Mouse (Mus musculus): ENCODE measurements at regions not wholly inside any gene's neighbourhood (a gene's known extent, or its start where the extent isn't known, plus 50 kb on each side); places are given as distances from the start of the nearest gene placed in this dataset.

- no peak overlapping the region for H3K27ac ChIP-seq (ENCODE audit: low read depth, low read length)
- no peak for DNase-seq (ENCODE audit: low spot score)
- WGBS, result 96% methylated on average over 1 of the region's 1 CpGs
Measured at GRCm38 (mm10) chr8:126525575-126525974, 50.7 kb upstream of the Tarbp1 start.

More at GRCm38 (mm10) chr8:126525575-126525974, 50.7 kb upstream of the Tarbp1 start:
- Histone ChIP-seq H3K27me3 (replicated peaks; ENCODE audit: control insufficient read depth, insufficient read depth, low read length) (no peaks in the 10 kb centered on the region), H3K36me3 (ENCODE audit: control insufficient read depth, insufficient read depth, low read length) (no peaks in the 10 kb centered on the region), H3K4me2 (ENCODE audit: low read length) (no peak overlapping the region), H3K9me3 (replicated peaks; ENCODE audit: control insufficient read depth, low read length) (no peaks in the 10 kb centered on the region), H3K4me3 (ENCODE audit: low read depth, low read length) (no peak overlapping the region), H3K9ac (ENCODE audit: low read length) (no peak overlapping the region), H3K4me1 (ENCODE audit: control insufficient read depth, insufficient read depth, low read length) (peaks cover 8% of the 10 kb centered on the region; the same call in 1 of the 2 replicates)
- no peak for ATAC-seq
